Mouse (Mus musculus): ENCODE data around the gene Dip2b. TPM values are rescaled to one million over a fixed set of nuclear protein-coding genes. Genes with fewer than 3 reads are reported as not detected.

The Dip2b gene
- polyA plus RNA-seq, 1 experiment: 18.1 TPM

GRCm38 (mm10) chr15:100123867-100124266 is 85.4 kb downstream of the Dip2b start:
- Histone ChIP-seq H3K27me3 (ENCODE audit: control insufficient read depth, insufficient read depth, low read length) (no peaks in the 10 kb centered on the region), H3K4me3 (ENCODE audit: control insufficient read depth, insufficient read depth, low read length) (no peak overlapping the region), H3K27ac (ENCODE audit: control insufficient read depth, insufficient read depth, low read length) (no peak overlapping the region; the same call in 1 of the 2 replicates), H3K36me3 (ENCODE audit: control insufficient read depth, insufficient read depth, low read length) (no peaks in the 10 kb centered on the region), H3K4me1 (replicated peaks; ENCODE audit: control insufficient read depth, insufficient read depth, low read length) (peaks cover 16% of the 10 kb centered on the region)
- 17% methylated on average over 5 of the region's 5 CpGs for WGBS
- no peak for DNase-seq
- no peak for TF ChIP-seq CTCF (IDR thresholded peaks at IDR 0.05; ENCODE audit: borderline replicate concordance, control insufficient read depth, extremely low read depth, insufficient read depth, low read length, poor library complexity)
- TF ChIP-seq POLR2A (IDR thresholded peaks at IDR 0.05; ENCODE audit: control insufficient read depth, extremely low read depth, insufficient read depth, low read length, poor library complexity): no peak

- no peaks in the 10 kb centered on the region for H3K27me3 ChIP-seq (ENCODE audit: control insufficient read depth, insufficient read depth, low read length)
Measured at GRCm38 (mm10) chr15:100125245-100125644, 86.8 kb downstream of the Dip2b start.

GRCm38 (mm10) chr15:100126456-100127107 is 88.1 kb downstream of the Dip2b start:
- peaks cover 12% of the 10 kb centered on the region for H3K4me1 ChIP-seq (replicated peaks; ENCODE audit: control insufficient read depth, insufficient read depth, low read length)
- no peaks in the 10 kb centered on the region for H3K27me3 ChIP-seq (ENCODE audit: control insufficient read depth, insufficient read depth, low read length)
- WGBS: 21% methylated on average over 11 of the region's 11 CpGs
- peak; percentile 20; the same call in 1 of the 2 replicates for TF ChIP-seq CTCF (IDR thresholded peaks at IDR 0.05; ENCODE audit: borderline replicate concordance, control insufficient read depth, extremely low read depth, insufficient read depth, low read length, poor library complexity)
- TF ChIP-seq POLR2A (IDR thresholded peaks at IDR 0.05; ENCODE audit: control insufficient read depth, extremely low read depth, insufficient read depth, low read length, poor library complexity): no peak
- H3K27ac ChIP-seq (ENCODE audit: control insufficient read depth, insufficient read depth, low read length): no peak overlapping the region
- no peak overlapping the region for H3K4me3 ChIP-seq (ENCODE audit: control insufficient read depth, insufficient read depth, low read length)
- H3K36me3 ChIP-seq (ENCODE audit: control insufficient read depth, insufficient read depth, low read length): no peaks in the 10 kb centered on the region
- peak; percentile 84 for DNase-seq

More at GRCm38 (mm10) chr15:100125245-100125644, 86.8 kb downstream of the Dip2b start:
- 95% methylated on average over 6 of the region's 6 CpGs for WGBS
- no peaks in the 10 kb centered on the region for H3K36me3 ChIP-seq (ENCODE audit: control insufficient read depth, insufficient read depth, low read length)
- no peak overlapping the region for H3K27ac ChIP-seq (ENCODE audit: control insufficient read depth, insufficient read depth, low read length)
- TF ChIP-seq CTCF (IDR thresholded peaks at IDR 0.05; ENCODE audit: borderline replicate concordance, control insufficient read depth, extremely low read depth, insufficient read depth, low read length, poor library complexity): no peak
- no peak for TF ChIP-seq POLR2A (IDR thresholded peaks at IDR 0.05; ENCODE audit: control insufficient read depth, extremely low read depth, insufficient read depth, low read length, poor library complexity)
- DNase-seq: no peak
- peaks cover 12% of the 10 kb centered on the region for H3K4me1 ChIP-seq (replicated peaks; ENCODE audit: control insufficient read depth, insufficient read depth, low read length)
- no peak overlapping the region for H3K4me3 ChIP-seq (ENCODE audit: control insufficient read depth, insufficient read depth, low read length)

- H3K4me3 ChIP-seq (ENCODE audit: control insufficient read depth, insufficient read depth, low read length): no peak overlapping the region
- H3K4me1 ChIP-seq (replicated peaks; ENCODE audit: control insufficient read depth, insufficient read depth, low read length): peaks cover 3% of the 10 kb centered on the region
- H3K36me3 ChIP-seq (ENCODE audit: control insufficient read depth, insufficient read depth, low read length): no peaks in the 10 kb centered on the region
- WGBS: 85% methylated on average over 7 of the region's 7 CpGs
- no peak for TF ChIP-seq POLR2A (IDR thresholded peaks at IDR 0.05; ENCODE audit: control insufficient read depth, extremely low read depth, insufficient read depth, low read length, poor library complexity)
- TF ChIP-seq CTCF (IDR thresholded peaks at IDR 0.05; ENCODE audit: borderline replicate concordance, control insufficient read depth, extremely low read depth, insufficient read depth, low read length, poor library complexity): no peak
- DNase-seq: no peak
- no peak overlapping the region for H3K27ac ChIP-seq (ENCODE audit: control insufficient read depth, insufficient read depth, low read length)
- no peaks in the 10 kb centered on the region for H3K27me3 ChIP-seq (ENCODE audit: control insufficient read depth, insufficient read depth, low read length)
Measured at GRCm38 (mm10) chr15:100129151-100129790, 90.8 kb downstream of the Dip2b start.

GRCm38 (mm10) chr15:100139665-100140064 is 101.2 kb downstream of the Dip2b start:
- 97% methylated on average over 5 of the region's 5 CpGs for WGBS
- Histone ChIP-seq H3K4me3 (ENCODE audit: control insufficient read depth, insufficient read depth, low read length) (no peak overlapping the region), H3K27ac (ENCODE audit: control insufficient read depth, insufficient read depth, low read length) (no peak overlapping the region), H3K4me1 (replicated peaks; ENCODE audit: control insufficient read depth, insufficient read depth, low read length) (peaks cover 10% of the 10 kb centered on the region), H3K27me3 (ENCODE audit: control insufficient read depth, insufficient read depth, low read length) (no peaks in the 10 kb centered on the region), H3K36me3 (ENCODE audit: control insufficient read depth, insufficient read depth, low read length) (peaks cover 3% of the 10 kb centered on the region; the same call in 1 of the 2 replicates)
- no peak for DNase-seq
- TF ChIP-seq CTCF (IDR thresholded peaks at IDR 0.05; ENCODE audit: borderline replicate concordance, control insufficient read depth, extremely low read depth, insufficient read depth, low read length, poor library complexity): no peak
- no peak for TF ChIP-seq POLR2A (IDR thresholded peaks at IDR 0.05; ENCODE audit: control insufficient read depth, extremely low read depth, insufficient read depth, low read length, poor library complexity)

GRCm38 (mm10) chr15:100140428-100140827 is 102.0 kb downstream of the Dip2b start:
- DNase-seq: peak; percentile 9
- H3K27me3 ChIP-seq (ENCODE audit: control insufficient read depth, insufficient read depth, low read length): no peaks in the 10 kb centered on the region
- H3K4me3 ChIP-seq (ENCODE audit: control insufficient read depth, insufficient read depth, low read length): no peak overlapping the region
- H3K4me1 ChIP-seq (replicated peaks; ENCODE audit: control insufficient read depth, insufficient read depth, low read length): peaks cover 13% of the 10 kb centered on the region
- no peak for TF ChIP-seq POLR2A (IDR thresholded peaks at IDR 0.05; ENCODE audit: control insufficient read depth, extremely low read depth, insufficient read depth, low read length, poor library complexity)
- no peak for TF ChIP-seq CTCF (IDR thresholded peaks at IDR 0.05; ENCODE audit: borderline replicate concordance, control insufficient read depth, extremely low read depth, insufficient read depth, low read length, poor library complexity)
- no peak overlapping the region for H3K27ac ChIP-seq (ENCODE audit: control insufficient read depth, insufficient read depth, low read length)
- 43% methylated on average over 4 of the region's 4 CpGs for WGBS
- peaks cover 3% of the 10 kb centered on the region; the same call in 1 of the 2 replicates for H3K36me3 ChIP-seq (ENCODE audit: control insufficient read depth, insufficient read depth, low read length)
